In the genomic region with DNA sequence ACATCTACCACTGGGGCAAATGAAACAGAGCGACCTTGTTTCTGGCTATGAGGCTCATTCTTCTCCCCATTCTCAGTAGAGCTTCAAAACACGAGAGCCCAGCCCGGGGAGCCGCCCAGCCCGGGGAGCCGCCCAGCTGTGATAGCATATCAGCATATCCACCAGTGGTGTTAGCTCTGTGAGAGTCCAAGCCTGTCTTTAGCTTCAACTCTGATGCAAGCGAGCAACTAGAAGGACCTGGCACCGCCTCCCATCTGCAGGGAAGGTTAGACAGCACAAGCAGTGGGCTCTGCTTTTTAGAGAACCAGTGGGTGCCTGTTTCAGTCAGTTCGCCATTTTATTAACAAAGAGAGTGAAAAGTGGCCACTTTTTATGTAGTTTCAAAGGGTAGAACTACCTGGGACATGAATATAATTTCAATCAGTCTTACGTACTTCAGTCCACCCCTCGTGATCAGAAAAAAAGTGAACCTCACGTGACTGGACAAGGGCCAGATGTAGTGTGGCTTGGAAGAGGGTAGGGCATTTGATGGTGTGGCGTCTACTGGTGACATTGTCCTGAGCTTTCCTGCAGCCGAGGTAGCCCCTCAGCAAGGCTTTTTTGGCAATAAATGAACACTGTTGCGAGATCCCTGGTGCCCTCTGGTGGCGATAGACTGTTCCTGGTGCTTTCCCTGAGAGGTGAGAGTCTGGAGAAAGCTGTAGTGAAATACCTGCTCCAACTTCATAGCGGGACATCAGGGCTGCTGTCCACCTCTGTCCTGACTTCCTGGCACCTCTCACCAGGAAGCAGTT, we compare ENCODE assay signal across 8 mouse cellular contexts.
A peak's percentile ranks its signal among the peaks of the same experiment; 100 is the strongest.
DNase-seq lines count a peak whose midpoint lies in the region; ATAC-seq and TF ChIP-seq lines count a peak whose summit lies in the region.

No protein-coding gene starts in this region.

- ATAC-seq in forebrain, embryonic 11.5 days (replicated peaks; ENCODE audit: low FRiP score): no peak
- ATAC-seq in liver, postnatal 0 days: no peak
- no peak for ATAC-seq in erythroblast, adult 5-6 weeks (replicated peaks; ENCODE audit: low FRiP score, poor library complexity, severe bottlenecking)

- H3K4me2 ChIP-seq in forebrain, embryonic 11.5 days (ENCODE audit: low read depth, low read length, severe bottlenecking): no peak overlapping the region
- no peak overlapping the region for H3K4me2 ChIP-seq in liver, postnatal 0 days (ENCODE audit: low read depth, low read length)

- WGBS in spleen, adult 2 months: 57% methylated on average over 17 of the region's 17 CpGs
- 57% methylated on average over 17 of the region's 17 CpGs for WGBS in forebrain, embryonic 11.5 days
- WGBS in liver, postnatal 0 days (ENCODE audit: insufficient replicate concordance): 40% methylated on average over 17 of the region's 17 CpGs

- TF ChIP-seq POLR2A in spleen, adult 2 months (IDR thresholded peaks at IDR 0.05; ENCODE audit: low read depth, low read length): no peak
- no peak for TF ChIP-seq POLR2A in bone marrow macrophage, adult 2 months (IDR thresholded peaks at IDR 0.05; ENCODE audit: borderline replicate concordance, low read depth, low read length)

- no peak for DNase-seq in spleen, adult 2 months (ENCODE audit: low read depth in 1 of 2, low spot score in 2 of 2)
- no peak for DNase-seq in spleen, adult 12 weeks (ENCODE audit: low spot score)
- DNase-seq in forebrain, embryonic 11.5 days (ENCODE audit: low spot score): peak; percentile 80
- peak; percentile 37 for DNase-seq in induced T-regulatory cell, adult 2 months (ENCODE audit: low read depth)
- DNase-seq in liver, postnatal 0 days: peak; percentile 45
- DNase-seq in retina, postnatal 7 days (ENCODE audit: low read depth, low spot score): peak; percentile 24

- peak; percentile 6; the same call in 1 of the 2 replicates for TF ChIP-seq CTCF in spleen, adult 2 months (IDR thresholded peaks at IDR 0.05; ENCODE audit: extremely low read depth, insufficient read depth, insufficient read length, insufficient replicate concordance)
- peak; percentile 61 for TF ChIP-seq CTCF in bone marrow macrophage, adult 2 months (IDR thresholded peaks at IDR 0.05; ENCODE audit: low read depth, low read length)
- peak; percentile 63 for TF ChIP-seq CTCF in liver, postnatal 0 days (IDR thresholded peaks at IDR 0.05; ENCODE audit: low read depth)

- TF ChIP-seq EP300 in liver, postnatal 0 days (IDR thresholded peaks at IDR 0.05; ENCODE audit: low read depth): no peak

- no peak overlapping the region for H3K4me3 ChIP-seq in spleen, adult 2 months (ENCODE audit: extremely low read depth, insufficient read depth, insufficient read length)
- no peak overlapping the region for H3K4me3 ChIP-seq in bone marrow macrophage, adult 2 months (ENCODE audit: insufficient read depth, low read length)
- H3K4me3 ChIP-seq in forebrain, embryonic 11.5 days (ENCODE audit: low read depth, low read length): no peak overlapping the region
- H3K4me3 ChIP-seq in liver, postnatal 0 days (ENCODE audit: low read depth, low read length): no peak overlapping the region

- H3K9ac ChIP-seq in forebrain, embryonic 11.5 days (ENCODE audit: low read length): no peak overlapping the region
- no peak overlapping the region for H3K9ac ChIP-seq in liver, postnatal 0 days (replicated peaks)

- H3K27me3 ChIP-seq in spleen, adult 2 months (ENCODE audit: control insufficient read depth, insufficient read depth, low read length): no peaks in the 10 kb centered on the region
- no peaks in the 10 kb centered on the region for H3K27me3 ChIP-seq in forebrain, embryonic 11.5 days (ENCODE audit: control insufficient read depth, insufficient read depth, low read length)
- no peaks in the 10 kb centered on the region for H3K27me3 ChIP-seq in liver, postnatal 0 days (ENCODE audit: insufficient read depth, low read length)

- H3K36me3 ChIP-seq in spleen, adult 2 months (ENCODE audit: control insufficient read depth, insufficient read depth, low read length): no peaks in the 10 kb centered on the region
- no peaks in the 10 kb centered on the region for H3K36me3 ChIP-seq in forebrain, embryonic 11.5 days (ENCODE audit: control insufficient read depth, insufficient read depth, low read length)
- no peaks in the 10 kb centered on the region for H3K36me3 ChIP-seq in liver, postnatal 0 days (replicated peaks; ENCODE audit: insufficient read depth, low read length)

- H3K9me3 ChIP-seq in forebrain, embryonic 11.5 days (ENCODE audit: control insufficient read depth, low read length): no peaks in the 10 kb centered on the region
- no peaks in the 10 kb centered on the region for H3K9me3 ChIP-seq in liver, postnatal 0 days (ENCODE audit: low read length)

- H3K4me1 ChIP-seq in spleen, adult 2 months (ENCODE audit: control insufficient read depth, insufficient read depth, insufficient read length): no peaks in the 10 kb centered on the region
- no peaks in the 10 kb centered on the region for H3K4me1 ChIP-seq in bone marrow macrophage, adult 2 months (ENCODE audit: control insufficient read depth, insufficient read depth, low read length)
- H3K4me1 ChIP-seq in forebrain, embryonic 11.5 days (replicated peaks; ENCODE audit: control insufficient read depth, insufficient read depth, low read length): no peaks in the 10 kb centered on the region
- no peaks in the 10 kb centered on the region for H3K4me1 ChIP-seq in liver, postnatal 0 days (ENCODE audit: insufficient read depth)

- H3K27ac ChIP-seq in spleen, adult 2 months (ENCODE audit: insufficient read depth, low read length): no peak overlapping the region
- no peak overlapping the region for H3K27ac ChIP-seq in bone marrow macrophage, adult 2 months (ENCODE audit: insufficient read depth, low read depth, low read length)
- H3K27ac ChIP-seq in forebrain, embryonic 11.5 days (ENCODE audit: low read depth, low read length): no peak overlapping the region
- H3K27ac ChIP-seq in liver, postnatal 0 days (ENCODE audit: low read depth): no peak overlapping the region

Comparison
In these comparisons a context has a peak if more than half of its experiments do, and no peak if none do; other contexts are left out.
1. DNase-seq: peak in forebrain, embryonic 11.5 days (single experiment), induced T-regulatory cell, adult 2 months (single experiment), liver, postnatal 0 days (single experiment) and retina, postnatal 7 days (single experiment); none in spleen, adult 2 months (0 of 2) and spleen, adult 12 weeks (single experiment).
2. CTCF ChIP-seq: peak in every context shown above with its lines; median percentile 63 in liver, postnatal 0 days; 61 in bone marrow macrophage, adult 2 months; 6 in spleen, adult 2 months.